Mouse (Mus musculus) testis, adult 2 months (tissue): ENCODE data around the gene Gata3.

Source experiments
- CTCF ChIP-seq: fragments of 200-500 bp; IDR thresholded peaks from 2 replicates; pipeline ENCODE4 v1.5.1; 2012; ENCODE audit warnings: low read depth, mild to moderate bottlenecking, inconsistent platforms, low read length, moderate library complexity; ENCODE audit not compliant: control insufficient read depth, insufficient read depth, insufficient replicate concordance
- POLR2A ChIP-seq: fragments of 200-500 bp; IDR thresholded peaks from 2 replicates; pipeline ENCODE4 v1.6.1; 2012; ENCODE audit warnings: low read depth, mild to moderate bottlenecking, inconsistent platforms, low read length, moderate library complexity; ENCODE audit not compliant: control insufficient read depth

GRCm38 (mm10) chr2:9874467-9875219 is 15.2 kb downstream of the Gata3 start:
- no peak for TF ChIP-seq CTCF
- TF ChIP-seq POLR2A, result no peak
